In genomic region chr10:118804574-118804973, GRCm38 (mm10) we compare ENCODE assay signal across 9 mouse cellular contexts.
DNase-seq lines count a peak whose midpoint lies in the region; ATAC-seq and TF ChIP-seq lines count a peak whose summit lies in the region.
"Had no signal": no experiment of that assay in that cellular context is flagged by ENCODE, and none has a peak within 500 bp of the region (broad histone marks: within the 10 kb centered on the region; RNA-seq: fewer than 3 reads in every experiment).

No protein-coding gene starts in this region.

- H3K4me1 ChIP-seq in kidney, postnatal 0 days (replicated peaks; ENCODE audit: insufficient read depth, low read length), result peaks cover 8% of the 10 kb centered on the region

- DNase-seq in NIH3T3 (ENCODE audit: low read depth) (peak; percentile 8), MN1 (ENCODE audit: low spot score) (no peak)
- DNase-seq in heart, adult 8-10 months (ENCODE audit: low spot score), result peak; percentile 21
- peak; percentile 69 for DNase-seq in kidney, postnatal 0 days (ENCODE audit: low spot score)
- DNase-seq in cerebellum, adult 11-12 months, result no peak
- DNase-seq in embryo, embryonic 11 days, result no peak
- no peak for DNase-seq in cerebellum, postnatal 25 days

- H3K27me3 ChIP-seq in kidney, postnatal 0 days (ENCODE audit: insufficient read depth, low read length), result no peaks in the 10 kb centered on the region

- TF ChIP-seq CTCF in kidney, postnatal 0 days (IDR thresholded peaks at IDR 0.05; ENCODE audit: low read depth), result no peak

- no peak overlapping the region for H3K9ac ChIP-seq in kidney, postnatal 0 days (ENCODE audit: low read depth, low read length)

- WGBS in kidney, postnatal 0 days, result 27% methylated on average over 5 of the region's 5 CpGs
- WGBS in macrophage (ENCODE audit: missing documents), result 2% methylated on average over 5 of the region's 5 CpGs

- H3K9me3 ChIP-seq in kidney, postnatal 0 days (replicated peaks; ENCODE audit: low read length), result no peaks in the 10 kb centered on the region

- peak; percentile 81 for ATAC-seq in kidney, postnatal 0 days (replicated peaks; ENCODE audit: low FRiP score, low read depth)

- H3K4me3 ChIP-seq in kidney, postnatal 0 days (replicated peaks; ENCODE audit: low read depth, low read length), result no peak overlapping the region
- no peak overlapping the region for H3K4me3 ChIP-seq in macrophage (ENCODE audit: inconsistent target)
- H3K4me3 ChIP-seq: layer of hippocampus, adult 2 months had no signal

- no peaks in the 10 kb centered on the region for H3K79me2 ChIP-seq in macrophage (ENCODE audit: inconsistent target)

- no peak overlapping the region for H3K27ac ChIP-seq in kidney, postnatal 0 days
- peak overlapping the region; percentile 69 for H3K27ac ChIP-seq in macrophage
- H3K27ac ChIP-seq: layer of hippocampus, adult 2 months had no signal

- no peaks in the 10 kb centered on the region for H3K36me3 ChIP-seq in kidney, postnatal 0 days (ENCODE audit: insufficient read depth, low read length)
- H3K36me3 ChIP-seq in macrophage (ENCODE audit: inconsistent target), result no peaks in the 10 kb centered on the region

- no peak overlapping the region for H3K4me2 ChIP-seq in kidney, postnatal 0 days (ENCODE audit: low read length)

Comparison
In these comparisons a context has a peak if more than half of its experiments do, and no peak if none do; other contexts are left out.
1. DNase-seq: peak in NIH3T3 (single experiment), heart, adult 8-10 months (single experiment) and kidney, postnatal 0 days (single experiment); none in cerebellum, adult 11-12 months (single experiment), embryo, embryonic 11 days (single experiment), MN1 (single experiment) and cerebellum, postnatal 25 days (0 of 2).